Mouse (Mus musculus): ENCODE data around the gene Lbx1. TPM values are rescaled to one million over a fixed set of nuclear protein-coding genes. Genes with fewer than 3 reads are reported as not detected.

Gene Lbx1
- polyA plus RNA-seq, 1 experiment from 2014 or later = 1.2 TPM

DNA sequence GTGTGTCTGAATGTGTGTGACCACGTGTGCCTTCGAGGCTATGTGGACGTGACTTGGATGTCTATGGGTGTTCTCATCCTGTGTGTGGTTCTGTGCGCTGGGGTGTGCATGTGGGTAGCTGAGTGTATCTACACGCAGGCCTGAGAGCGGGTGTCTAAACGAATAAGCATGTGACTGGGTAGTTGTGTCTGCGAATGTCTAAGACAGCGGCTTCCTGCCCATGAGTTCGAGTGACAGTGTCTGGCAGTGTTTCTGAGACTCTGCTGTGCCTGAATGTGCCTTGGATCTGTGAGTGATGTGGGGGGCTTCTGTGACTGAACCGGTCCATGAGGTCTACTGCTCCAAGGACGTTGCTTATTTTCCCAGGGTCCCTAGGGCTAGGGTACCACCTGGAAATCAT lies 10.5 kb downstream of the Lbx1 start:
- H3K27me3 ChIP-seq = peaks cover 87% of the 10 kb centered on the region
- WGBS = 1% methylated on average over 12 of the region's 12 CpGs
- no peak overlapping the region for H3K4me2 ChIP-seq (replicated peaks)
- no peaks in the 10 kb centered on the region for H3K36me3 ChIP-seq
- H3K9ac ChIP-seq = no peak overlapping the region
- no peaks in the 10 kb centered on the region for H3K4me1 ChIP-seq
- H3K27ac ChIP-seq = no peak overlapping the region
- no peak for ATAC-seq (ENCODE audit: insufficient number of reproducible peaks, insufficient read depth, low FRiP score, low TSS enrichment)
- no peaks in the 10 kb centered on the region for H3K9me3 ChIP-seq
- H3K4me3 ChIP-seq = no peak overlapping the region

DNA sequence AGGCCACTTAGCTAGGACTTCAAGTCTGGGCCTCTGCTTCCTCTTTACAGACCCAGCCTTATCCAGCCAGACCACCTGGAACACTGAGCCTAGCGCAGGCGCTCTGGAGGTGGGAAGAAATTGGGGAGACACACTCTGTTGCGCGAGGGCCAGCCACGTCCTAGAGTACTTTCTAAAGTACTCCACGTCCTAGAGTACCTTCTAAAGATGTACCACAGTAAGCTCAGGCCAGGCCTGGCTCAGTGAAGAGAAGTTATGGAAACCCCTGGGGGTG lies 11.4 kb downstream of the Lbx1 start:
- no peaks in the 10 kb centered on the region for H3K36me3 ChIP-seq
- H3K9ac ChIP-seq = no peak overlapping the region
- no peak for ATAC-seq (ENCODE audit: insufficient number of reproducible peaks, insufficient read depth, low FRiP score, low TSS enrichment)
- no peaks in the 10 kb centered on the region for H3K4me1 ChIP-seq
- WGBS = under 1% methylated on average over 6 of the region's 6 CpGs
- peaks cover 87% of the 10 kb centered on the region for H3K27me3 ChIP-seq
- 0 out of 2 replicates have a peak overlapping the region, but pooled peaks have one; percentile 3 for H3K4me3 ChIP-seq
- H3K27ac ChIP-seq = no peak overlapping the region
- H3K9me3 ChIP-seq = no peaks in the 10 kb centered on the region
- H3K4me2 ChIP-seq (replicated peaks) = no peak overlapping the region

DNA sequence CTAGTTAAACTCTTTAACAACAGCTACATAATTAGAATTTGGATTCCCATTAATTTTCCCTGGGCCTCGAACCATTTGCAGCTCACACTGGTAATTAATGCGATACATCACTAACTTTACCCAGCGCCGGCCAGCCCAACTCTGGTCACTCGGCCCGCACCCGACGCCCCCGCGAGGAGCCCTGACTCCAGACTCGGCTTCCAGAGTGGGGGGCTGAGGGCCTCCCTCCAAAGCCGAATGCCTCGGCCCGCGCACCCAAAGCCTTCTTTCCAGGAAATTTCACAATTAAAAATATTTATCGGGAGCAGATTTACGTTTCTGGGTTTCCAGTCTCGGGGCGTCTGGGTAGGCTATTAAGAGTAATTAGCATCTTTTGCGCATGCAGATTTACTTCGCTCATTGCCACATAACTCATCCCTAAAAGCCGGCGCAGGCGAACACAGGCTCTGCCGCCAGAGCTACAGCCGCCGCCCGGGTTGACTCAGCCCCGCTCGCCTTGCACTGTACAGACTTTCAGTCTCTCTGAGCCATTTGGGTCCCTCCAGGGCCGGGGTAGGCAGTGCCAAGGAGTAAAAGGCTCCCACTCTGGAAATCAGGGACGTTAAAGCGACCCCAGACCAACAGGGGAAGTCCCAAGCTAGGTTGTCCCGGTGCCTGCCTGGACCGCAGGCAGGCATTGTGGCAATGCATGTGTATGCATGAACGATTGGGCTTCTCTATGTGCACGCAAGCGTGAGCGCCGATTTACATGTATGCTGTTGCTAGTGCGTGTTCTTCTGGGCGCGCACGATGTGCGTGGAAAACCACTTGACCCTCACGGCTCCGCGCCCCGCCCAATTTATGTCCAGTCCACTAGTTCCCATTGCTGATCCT lies 12.0 kb downstream of the Lbx1 start:
- Histone ChIP-seq H3K4me3 (0 out of 2 replicates have a peak overlapping the region, but pooled peaks have one; percentile 3), H3K9ac (no peak overlapping the region), H3K4me2 (replicated peaks) (no peak overlapping the region), H3K27ac (no peak overlapping the region), H3K4me1 (no peaks in the 10 kb centered on the region), H3K9me3 (no peaks in the 10 kb centered on the region), H3K27me3 (peaks cover 85% of the 10 kb centered on the region), H3K36me3 (no peaks in the 10 kb centered on the region)
- ATAC-seq (ENCODE audit: insufficient number of reproducible peaks, insufficient read depth, low FRiP score, low TSS enrichment) = no peak
- WGBS = 2% methylated on average over 49 of the region's 49 CpGs

DNA sequence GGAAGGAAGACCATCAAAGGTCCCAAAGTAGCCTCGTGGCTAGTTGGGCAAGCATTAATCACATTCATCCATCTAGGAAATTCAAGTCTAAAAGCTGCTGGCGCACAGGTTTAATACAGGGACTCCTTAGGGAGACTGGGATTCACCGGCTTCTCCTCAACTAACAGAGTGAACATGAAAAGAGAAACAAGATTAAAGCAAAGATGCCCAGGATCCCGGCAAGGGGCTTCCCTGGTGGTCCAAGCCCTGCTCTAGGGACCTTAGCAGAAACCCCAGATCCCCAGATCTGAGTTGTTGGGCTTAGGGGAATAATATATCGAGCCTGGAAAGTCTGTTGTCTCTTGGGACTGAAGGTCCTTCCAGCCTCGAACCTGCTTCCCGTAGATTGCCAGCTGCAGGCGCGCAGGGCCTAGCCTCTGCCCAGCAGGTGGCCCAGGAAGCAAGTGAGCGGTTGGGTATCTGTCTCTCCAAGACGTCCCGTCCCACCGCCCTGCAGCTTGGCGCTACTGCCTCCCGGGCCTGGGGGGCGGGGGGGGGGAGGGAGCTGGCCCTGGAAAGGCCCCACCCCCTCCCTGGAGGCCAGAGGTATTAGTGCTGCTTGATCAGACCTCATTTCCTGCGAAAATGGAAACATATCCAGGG lies 13.3 kb downstream of the Lbx1 start:
- Histone ChIP-seq H3K27me3 (peaks cover 78% of the 10 kb centered on the region), H3K27ac (no peak overlapping the region), H3K9ac (no peak overlapping the region), H3K4me2 (replicated peaks) (no peak overlapping the region), H3K9me3 (no peaks in the 10 kb centered on the region), H3K4me1 (no peaks in the 10 kb centered on the region), H3K4me3 (no peak overlapping the region), H3K36me3 (no peaks in the 10 kb centered on the region)
- WGBS = 3% methylated on average over 17 of the region's 17 CpGs
- no peak for ATAC-seq (ENCODE audit: insufficient number of reproducible peaks, insufficient read depth, low FRiP score, low TSS enrichment)

DNA sequence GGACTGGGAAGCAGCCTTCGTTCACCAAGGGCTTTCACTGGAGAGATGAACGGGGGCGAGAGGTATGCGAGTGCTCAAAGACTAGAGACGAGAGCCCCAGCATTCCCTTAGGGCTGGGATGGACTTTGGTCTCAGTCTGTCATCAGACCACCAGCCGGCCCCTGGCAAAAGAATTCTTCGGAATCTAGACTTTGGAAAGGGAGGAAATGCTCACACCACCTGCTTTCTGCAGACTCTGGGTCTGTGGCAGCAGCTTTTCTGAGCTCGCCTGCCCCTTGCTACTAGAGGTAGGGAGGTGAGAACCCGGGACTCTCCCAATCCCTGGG lies 14.2 kb downstream of the Lbx1 start:
- Histone ChIP-seq H3K4me1 (no peaks in the 10 kb centered on the region), H3K27me3 (peaks cover 70% of the 10 kb centered on the region), H3K4me2 (replicated peaks) (peak overlapping the region; percentile 54), H3K27ac (no peak overlapping the region), H3K9me3 (no peaks in the 10 kb centered on the region), H3K36me3 (no peaks in the 10 kb centered on the region), H3K9ac (no peak overlapping the region), H3K4me3 (peak overlapping the region; percentile 12; the same call in 1 of the 2 replicates)
- no peak for ATAC-seq (ENCODE audit: insufficient number of reproducible peaks, insufficient read depth, low FRiP score, low TSS enrichment)
- 1% methylated on average over 9 of the region's 9 CpGs for WGBS

DNA sequence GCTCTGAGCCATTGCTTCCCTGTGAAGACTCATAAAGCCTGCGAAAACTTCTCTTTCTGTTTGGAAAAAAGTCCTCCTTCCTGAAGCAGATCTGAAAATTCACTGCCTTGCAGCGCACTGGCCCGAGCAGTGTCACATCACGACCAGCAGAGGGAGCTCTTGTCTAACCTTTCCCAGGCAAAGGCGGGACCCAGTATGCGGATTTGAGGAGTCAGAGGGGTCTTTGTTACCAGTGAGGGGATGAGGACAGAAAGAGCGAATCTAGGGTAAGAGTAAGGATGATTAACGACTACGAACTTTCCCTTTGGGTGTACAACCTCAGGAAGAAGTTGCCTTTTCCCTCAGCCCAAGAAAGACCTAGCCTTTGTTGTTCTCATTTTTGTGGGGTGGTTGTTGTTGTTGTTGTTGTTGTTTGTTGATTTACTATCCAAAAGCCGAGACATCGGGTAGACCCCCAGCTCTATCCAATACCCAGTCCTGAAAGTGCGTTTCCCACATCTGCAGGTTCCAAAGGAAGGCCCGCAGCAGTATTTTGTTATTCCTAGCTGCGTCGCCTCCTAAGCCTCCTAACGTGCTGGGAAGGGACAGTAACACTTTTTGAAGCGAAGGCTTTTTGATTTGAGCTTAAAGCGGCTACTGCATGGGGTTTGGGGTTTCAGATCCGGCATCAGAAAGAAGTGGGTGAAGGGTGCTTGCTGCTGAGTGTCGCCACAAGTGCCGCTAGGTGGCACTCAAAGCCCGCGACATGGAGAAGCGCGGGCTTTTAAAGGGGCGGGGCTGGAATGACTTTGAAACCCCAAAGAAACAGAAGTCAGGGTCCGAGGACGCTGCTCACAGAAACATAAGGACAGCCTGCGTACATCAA lies 14.8 kb downstream of the Lbx1 start:
- H3K27me3 ChIP-seq = peaks cover 64% of the 10 kb centered on the region
- no peak overlapping the region for H3K27ac ChIP-seq
- no peaks in the 10 kb centered on the region for H3K4me1 ChIP-seq
- H3K9me3 ChIP-seq = no peaks in the 10 kb centered on the region
- H3K36me3 ChIP-seq = no peaks in the 10 kb centered on the region
- H3K4me2 ChIP-seq (replicated peaks) = peak overlapping the region; percentile 54
- 2% methylated on average over 29 of the region's 29 CpGs for WGBS
- no peak overlapping the region for H3K9ac ChIP-seq
- peak overlapping the region; percentile 23 for H3K4me3 ChIP-seq
- no peak; the same call in 1 of the 2 replicates for ATAC-seq (ENCODE audit: insufficient number of reproducible peaks, insufficient read depth, low FRiP score, low TSS enrichment)

DNA sequence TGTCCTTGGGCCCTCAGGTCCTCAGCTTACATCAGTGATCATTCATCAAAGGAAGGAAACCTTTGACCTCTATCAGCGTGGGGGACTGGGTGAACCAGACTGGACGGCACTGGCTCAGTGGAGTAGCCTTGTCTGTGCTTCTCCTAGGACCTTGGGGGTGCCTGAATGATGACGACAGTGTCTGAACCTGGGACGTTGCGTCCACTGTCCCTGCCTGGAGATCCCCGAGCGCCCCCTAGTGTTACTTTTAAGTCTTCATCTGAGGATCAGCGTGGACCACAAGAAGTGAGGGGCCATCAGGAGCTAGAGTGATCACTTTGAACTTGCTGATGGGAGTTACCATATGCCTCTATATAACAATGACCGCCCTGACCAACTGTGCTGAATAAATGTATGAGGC lies 19.4 kb downstream of the Lbx1 start:
- Histone ChIP-seq H3K4me2 (replicated peaks) (no peak overlapping the region), H3K9ac (no peak overlapping the region), H3K4me3 (no peak overlapping the region), H3K9me3 (no peaks in the 10 kb centered on the region), H3K27ac (no peak overlapping the region), H3K36me3 (no peaks in the 10 kb centered on the region), H3K4me1 (no peaks in the 10 kb centered on the region), H3K27me3 (peaks cover 18% of the 10 kb centered on the region)
- WGBS = 4% methylated on average over 9 of the region's 9 CpGs
- no peak for ATAC-seq (ENCODE audit: insufficient number of reproducible peaks, insufficient read depth, low FRiP score, low TSS enrichment)

DNA sequence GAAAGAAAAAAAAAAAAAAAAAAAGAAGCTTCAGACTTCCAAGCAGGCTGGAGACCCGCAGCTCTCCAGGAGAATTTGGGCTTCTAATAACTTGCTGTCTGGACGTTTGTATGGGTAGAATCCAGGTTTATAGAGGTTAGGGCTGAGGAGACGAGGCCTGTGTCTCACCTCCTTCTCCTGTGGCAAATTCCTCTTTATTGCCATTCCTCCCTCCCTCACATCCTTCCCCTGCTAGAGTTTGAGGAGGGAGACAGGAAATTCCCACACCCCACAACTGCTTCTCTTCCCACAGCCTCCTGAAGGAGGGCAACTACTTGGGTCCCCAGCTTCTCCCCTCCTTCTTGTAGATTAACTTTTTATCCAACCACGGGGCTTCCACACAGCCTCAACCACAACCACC lies 20.2 kb downstream of the Lbx1 start:
- Histone ChIP-seq H3K36me3 (no peaks in the 10 kb centered on the region), H3K9ac (no peak overlapping the region), H3K4me3 (no peak overlapping the region), H3K27me3 (peaks cover 18% of the 10 kb centered on the region), H3K4me2 (replicated peaks) (no peak overlapping the region), H3K27ac (no peak overlapping the region), H3K4me1 (no peaks in the 10 kb centered on the region), H3K9me3 (no peaks in the 10 kb centered on the region)
- 77% methylated on average over 4 of the region's 4 CpGs for WGBS
- no peak for ATAC-seq (ENCODE audit: insufficient number of reproducible peaks, insufficient read depth, low FRiP score, low TSS enrichment)

DNA sequence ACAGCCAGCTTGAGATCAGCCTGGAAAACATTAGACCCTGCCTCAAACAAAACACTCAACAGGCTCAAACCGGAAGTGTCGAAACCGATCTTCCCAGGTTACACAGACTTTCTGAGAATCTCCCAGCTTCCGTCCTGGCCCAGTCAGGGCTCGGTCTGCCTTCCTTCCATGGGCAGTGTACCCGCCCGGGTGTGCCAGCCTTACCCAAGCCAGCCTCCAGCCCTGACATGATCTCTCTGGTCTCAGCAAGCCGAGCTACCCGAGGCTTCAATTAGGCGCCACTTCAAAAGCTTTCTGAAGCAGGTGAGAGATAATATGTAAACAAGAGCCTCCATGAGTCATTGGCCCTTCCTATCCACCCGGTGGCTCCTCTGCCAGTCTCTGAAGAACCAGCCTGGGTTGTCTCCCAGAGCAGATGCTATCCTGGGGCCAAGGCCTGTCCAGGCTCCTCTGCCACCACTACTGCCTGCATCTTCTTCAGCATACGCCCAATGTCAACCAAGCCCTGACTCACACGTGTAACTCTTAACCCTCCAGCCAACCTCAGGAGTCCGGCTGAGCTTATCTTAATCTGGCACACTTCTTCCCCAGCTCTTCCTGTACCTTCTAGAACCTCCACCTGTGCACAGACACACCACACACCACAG lies 25.7 kb downstream of the Lbx1 start:
- no peak overlapping the region for H3K4me3 ChIP-seq
- H3K9me3 ChIP-seq = no peaks in the 10 kb centered on the region; the same call in 1 of the 2 replicates
- no peak overlapping the region for H3K27ac ChIP-seq
- H3K4me1 ChIP-seq = peaks cover 8% of the 10 kb centered on the region; the same call in 1 of the 2 replicates
- no peak overlapping the region for H3K9ac ChIP-seq
- H3K4me2 ChIP-seq (replicated peaks) = no peak overlapping the region
- no peak for ATAC-seq (ENCODE audit: insufficient number of reproducible peaks, insufficient read depth, low FRiP score, low TSS enrichment)
- WGBS = 78% methylated on average over 14 of the region's 14 CpGs
- peaks cover 10% of the 10 kb centered on the region for H3K27me3 ChIP-seq
- no peaks in the 10 kb centered on the region for H3K36me3 ChIP-seq

DNA sequence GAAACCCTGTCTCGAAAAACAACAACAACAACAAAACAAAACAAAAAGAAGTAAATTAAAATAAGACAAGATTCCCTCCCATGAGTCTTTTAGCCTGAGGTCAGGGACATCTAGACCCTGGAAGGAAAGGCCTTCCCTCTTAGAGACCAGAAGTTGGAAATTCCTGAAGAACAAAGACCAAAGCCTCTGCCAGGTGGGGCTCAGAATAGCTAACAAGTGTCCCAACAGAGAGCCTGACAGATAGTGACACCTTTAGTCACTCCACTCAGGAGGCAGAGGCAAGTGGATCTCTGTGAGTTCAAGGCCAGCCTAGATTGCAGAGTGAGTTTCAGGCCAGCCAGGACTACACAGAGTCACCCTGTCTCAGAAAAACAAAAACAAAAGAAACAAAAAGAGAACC lies 26.4 kb downstream of the Lbx1 start:
- Histone ChIP-seq H3K9ac (no peak overlapping the region), H3K4me1 (peaks cover 8% of the 10 kb centered on the region; the same call in 1 of the 2 replicates)
- WGBS = 70% methylated on average over 1 of the region's 1 CpGs

DNA sequence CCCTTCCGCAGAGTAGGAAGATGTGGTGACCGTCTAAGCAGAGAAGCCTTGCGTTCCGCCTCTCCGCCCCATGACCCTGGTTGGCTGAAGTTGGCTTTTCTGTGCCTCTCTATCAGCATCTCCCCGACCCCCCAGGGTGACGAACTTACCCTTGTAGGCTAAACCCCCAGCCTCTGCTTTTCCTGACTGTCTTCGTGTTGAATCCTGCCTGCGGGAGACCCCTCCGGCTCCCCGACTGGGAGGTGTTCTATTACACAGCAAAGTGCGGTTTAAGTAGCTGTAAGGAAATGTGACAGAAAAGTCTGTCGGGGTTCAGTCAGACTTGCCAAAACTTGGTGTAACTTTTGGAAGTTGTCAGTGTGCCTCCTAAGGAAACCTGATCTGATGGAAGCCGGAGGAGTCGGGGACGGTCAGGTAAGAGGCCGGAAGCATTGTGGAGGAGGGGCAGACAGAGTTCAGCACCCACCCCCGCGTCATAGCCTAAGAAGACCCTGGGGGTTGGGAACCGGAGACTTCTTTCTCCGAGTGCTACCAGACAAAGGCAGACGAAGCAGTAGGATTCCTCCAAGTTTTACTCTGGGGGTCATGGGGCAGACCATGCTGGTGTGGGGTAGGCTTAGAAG lies 27.1 kb downstream of the Lbx1 start:
- 8% methylated on average over 22 of the region's 22 CpGs for WGBS
- 0 out of 2 replicates have a peak, but pooled peaks have one; percentile 60 for ATAC-seq (ENCODE audit: insufficient number of reproducible peaks, insufficient read depth, low FRiP score, low TSS enrichment)
- no peaks in the 10 kb centered on the region; the same call in 1 of the 2 replicates for H3K9me3 ChIP-seq
- peak overlapping the region; percentile 13 for H3K4me3 ChIP-seq
- H3K27ac ChIP-seq = 0 out of 2 replicates have a peak overlapping the region, but pooled peaks have one; percentile 46
- peaks cover 8% of the 10 kb centered on the region; the same call in 1 of the 2 replicates for H3K4me1 ChIP-seq
- no peak overlapping the region for H3K9ac ChIP-seq
- H3K36me3 ChIP-seq = no peaks in the 10 kb centered on the region
- H3K4me2 ChIP-seq (replicated peaks) = peak overlapping the region; percentile 36
- peaks cover 10% of the 10 kb centered on the region for H3K27me3 ChIP-seq

More for the DNA sequence above, 26.4 kb downstream of the Lbx1 start:
- Histone ChIP-seq H3K4me3 (no peak overlapping the region), H3K9me3 (no peaks in the 10 kb centered on the region; the same call in 1 of the 2 replicates), H3K27me3 (peaks cover 10% of the 10 kb centered on the region), H3K36me3 (no peaks in the 10 kb centered on the region), H3K4me2 (replicated peaks) (no peak overlapping the region), H3K27ac (no peak overlapping the region)
- no peak for ATAC-seq (ENCODE audit: insufficient number of reproducible peaks, insufficient read depth, low FRiP score, low TSS enrichment)
